Mouse (Mus musculus): ENCODE measurements around the gene Ptprk. TPM values are rescaled to one million over a fixed set of nuclear protein-coding genes. Genes with fewer than 3 reads are reported as not detected.

The Ptprk gene
- polyA plus RNA-seq, 1 experiment from 2014 or later, result 44.6 TPM

GRCm38 (mm10) chr10:28225536-28226075, 151.0 kb downstream of the Ptprk start:
- no peak for ATAC-seq (ENCODE audit: low read depth)
- H3K4me1 ChIP-seq (replicated peaks; ENCODE audit: control insufficient read depth, insufficient read depth, low read length), result peaks cover 15% of the 10 kb centered on the region
- 24% methylated on average over 5 of the region's 5 CpGs for WGBS
- H3K4me3 ChIP-seq (ENCODE audit: low read length), result no peak overlapping the region
- H3K36me3 ChIP-seq (ENCODE audit: control insufficient read depth, insufficient read depth, low read length), result no peaks in the 10 kb centered on the region
- H3K27me3 ChIP-seq (ENCODE audit: control insufficient read depth, insufficient read depth, low read depth, low read length), result no peaks in the 10 kb centered on the region
- no peaks in the 10 kb centered on the region for H3K9me3 ChIP-seq (ENCODE audit: control insufficient read depth, low read length)
- H3K27ac ChIP-seq (ENCODE audit: low read length), result no peak overlapping the region
- no peak overlapping the region for H3K9ac ChIP-seq (ENCODE audit: low read length)
- H3K4me2 ChIP-seq (ENCODE audit: low read depth, low read length), result no peak overlapping the region

GRCm38 (mm10) chr10:28227732-28228131, 153.1 kb downstream of the Ptprk start:
- no peaks in the 10 kb centered on the region for H3K27me3 ChIP-seq (ENCODE audit: control insufficient read depth, insufficient read depth, low read depth, low read length)
- H3K27ac ChIP-seq (ENCODE audit: low read length), result no peak overlapping the region
- no peaks in the 10 kb centered on the region for H3K9me3 ChIP-seq (ENCODE audit: control insufficient read depth, low read length)
- no peak overlapping the region for H3K4me2 ChIP-seq (ENCODE audit: low read depth, low read length)
- ATAC-seq (ENCODE audit: low read depth), result peak; percentile 54; the same call in 1 of the 2 replicates
- 59% methylated on average over 4 of the region's 4 CpGs for WGBS
- H3K36me3 ChIP-seq (ENCODE audit: control insufficient read depth, insufficient read depth, low read length), result no peaks in the 10 kb centered on the region
- no peak overlapping the region for H3K9ac ChIP-seq (ENCODE audit: low read length)
- H3K4me3 ChIP-seq (ENCODE audit: low read length), result no peak overlapping the region
- peaks cover 15% of the 10 kb centered on the region for H3K4me1 ChIP-seq (replicated peaks; ENCODE audit: control insufficient read depth, insufficient read depth, low read length)

GRCm38 (mm10) chr10:28228208-28228607, 153.6 kb downstream of the Ptprk start:
- ATAC-seq (ENCODE audit: low read depth), result no peak

GRCm38 (mm10) chr10:28232273-28233167, 157.9 kb downstream of the Ptprk start:
- Histone ChIP-seq H3K4me3 (ENCODE audit: low read length) (no peak overlapping the region), H3K4me1 (replicated peaks; ENCODE audit: control insufficient read depth, insufficient read depth, low read length) (no peaks in the 10 kb centered on the region), H3K9me3 (ENCODE audit: control insufficient read depth, low read length) (no peaks in the 10 kb centered on the region), H3K4me2 (ENCODE audit: low read depth, low read length) (no peak overlapping the region), H3K36me3 (ENCODE audit: control insufficient read depth, insufficient read depth, low read length) (no peaks in the 10 kb centered on the region), H3K27ac (ENCODE audit: low read length) (no peak overlapping the region), H3K27me3 (ENCODE audit: control insufficient read depth, insufficient read depth, low read depth, low read length) (no peaks in the 10 kb centered on the region), H3K9ac (ENCODE audit: low read length) (no peak overlapping the region)
- no peak for ATAC-seq (ENCODE audit: low read depth)
- WGBS, result 77% methylated on average over 4 of the region's 4 CpGs

More at GRCm38 (mm10) chr10:28228208-28228607, 153.6 kb downstream of the Ptprk start:
- Histone ChIP-seq H3K4me3 (ENCODE audit: low read length) (no peak overlapping the region), H3K9ac (ENCODE audit: low read length) (no peak overlapping the region), H3K4me1 (replicated peaks; ENCODE audit: control insufficient read depth, insufficient read depth, low read length) (peaks cover 15% of the 10 kb centered on the region), H3K4me2 (ENCODE audit: low read depth, low read length) (no peak overlapping the region), H3K27me3 (ENCODE audit: control insufficient read depth, insufficient read depth, low read depth, low read length) (no peaks in the 10 kb centered on the region), H3K9me3 (ENCODE audit: control insufficient read depth, low read length) (no peaks in the 10 kb centered on the region), H3K27ac (ENCODE audit: low read length) (no peak overlapping the region), H3K36me3 (ENCODE audit: control insufficient read depth, insufficient read depth, low read length) (no peaks in the 10 kb centered on the region)
- WGBS, result 60% methylated on average over 1 of the region's 1 CpGs

- no peak for ATAC-seq (ENCODE audit: low read depth)
- no peak overlapping the region for H3K27ac ChIP-seq (ENCODE audit: low read length)
Observed at GRCm38 (mm10) chr10:28249047-28249446, 174.4 kb downstream of the Ptprk start.

GRCm38 (mm10) chr10:28251385-28251784, 176.8 kb downstream of the Ptprk start:
- WGBS, result 68% methylated on average over 4 of the region's 4 CpGs
- no peaks in the 10 kb centered on the region for H3K27me3 ChIP-seq (ENCODE audit: control insufficient read depth, insufficient read depth, low read depth, low read length)
- no peaks in the 10 kb centered on the region for H3K4me1 ChIP-seq (replicated peaks; ENCODE audit: control insufficient read depth, insufficient read depth, low read length)
- H3K9ac ChIP-seq (ENCODE audit: low read length), result no peak overlapping the region
- no peak overlapping the region for H3K4me2 ChIP-seq (ENCODE audit: low read depth, low read length)
- no peak for ATAC-seq (ENCODE audit: low read depth)
- no peaks in the 10 kb centered on the region for H3K36me3 ChIP-seq (ENCODE audit: control insufficient read depth, insufficient read depth, low read length)
- no peaks in the 10 kb centered on the region for H3K9me3 ChIP-seq (ENCODE audit: control insufficient read depth, low read length)
- no peak overlapping the region for H3K4me3 ChIP-seq (ENCODE audit: low read length)
- no peak overlapping the region for H3K27ac ChIP-seq (ENCODE audit: low read length)

More at GRCm38 (mm10) chr10:28249047-28249446, 174.4 kb downstream of the Ptprk start:
- Histone ChIP-seq H3K4me1 (replicated peaks; ENCODE audit: control insufficient read depth, insufficient read depth, low read length) (no peaks in the 10 kb centered on the region), H3K36me3 (ENCODE audit: control insufficient read depth, insufficient read depth, low read length) (no peaks in the 10 kb centered on the region), H3K4me3 (ENCODE audit: low read length) (no peak overlapping the region), H3K9me3 (ENCODE audit: control insufficient read depth, low read length) (no peaks in the 10 kb centered on the region), H3K4me2 (ENCODE audit: low read depth, low read length) (no peak overlapping the region), H3K27me3 (ENCODE audit: control insufficient read depth, insufficient read depth, low read depth, low read length) (no peaks in the 10 kb centered on the region), H3K9ac (ENCODE audit: low read length) (no peak overlapping the region)
- WGBS, result 83% methylated on average over 4 of the region's 4 CpGs

GRCm38 (mm10) chr10:28260651-28261050, 186.0 kb downstream of the Ptprk start:
- Histone ChIP-seq H3K9me3 (ENCODE audit: control insufficient read depth, low read length) (no peaks in the 10 kb centered on the region), H3K27ac (ENCODE audit: low read length) (no peak overlapping the region), H3K4me1 (replicated peaks; ENCODE audit: control insufficient read depth, insufficient read depth, low read length) (no peaks in the 10 kb centered on the region), H3K4me3 (ENCODE audit: low read length) (no peak overlapping the region), H3K9ac (ENCODE audit: low read length) (no peak overlapping the region), H3K27me3 (ENCODE audit: control insufficient read depth, insufficient read depth, low read depth, low read length) (no peaks in the 10 kb centered on the region), H3K4me2 (ENCODE audit: low read depth, low read length) (no peak overlapping the region), H3K36me3 (ENCODE audit: control insufficient read depth, insufficient read depth, low read length) (no peaks in the 10 kb centered on the region)
- ATAC-seq (ENCODE audit: low read depth), result no peak
- 89% methylated on average over 2 of the region's 2 CpGs for WGBS

- Histone ChIP-seq H3K4me3 (ENCODE audit: low read length) (no peak overlapping the region), H3K27me3 (ENCODE audit: control insufficient read depth, insufficient read depth, low read depth, low read length) (no peaks in the 10 kb centered on the region), H3K9me3 (ENCODE audit: control insufficient read depth, low read length) (no peaks in the 10 kb centered on the region), H3K27ac (ENCODE audit: low read length) (no peak overlapping the region), H3K4me1 (replicated peaks; ENCODE audit: control insufficient read depth, insufficient read depth, low read length) (no peaks in the 10 kb centered on the region), H3K9ac (ENCODE audit: low read length) (no peak overlapping the region), H3K36me3 (ENCODE audit: control insufficient read depth, insufficient read depth, low read length) (0 out of 2 replicates have a peak, but pooled peaks cover 4% of the 10 kb centered on the region), H3K4me2 (ENCODE audit: low read depth, low read length) (no peak overlapping the region)
- no peak for ATAC-seq (ENCODE audit: low read depth)
- 80% methylated on average over 3 of the region's 3 CpGs for WGBS
Observed at GRCm38 (mm10) chr10:28262159-28262558, 187.5 kb downstream of the Ptprk start.

GRCm38 (mm10) chr10:28263546-28263945, 188.9 kb downstream of the Ptprk start:
- no peaks in the 10 kb centered on the region for H3K27me3 ChIP-seq (ENCODE audit: control insufficient read depth, insufficient read depth, low read depth, low read length)
- H3K4me1 ChIP-seq (replicated peaks; ENCODE audit: control insufficient read depth, insufficient read depth, low read length), result no peaks in the 10 kb centered on the region
- H3K4me3 ChIP-seq (ENCODE audit: low read length), result no peak overlapping the region
- ATAC-seq (ENCODE audit: low read depth), result no peak
- no peaks in the 10 kb centered on the region for H3K9me3 ChIP-seq (ENCODE audit: control insufficient read depth, low read length)
- WGBS, result 89% methylated on average over 2 of the region's 2 CpGs
- no peak overlapping the region for H3K4me2 ChIP-seq (ENCODE audit: low read depth, low read length)
- no peak overlapping the region for H3K9ac ChIP-seq (ENCODE audit: low read length)
- H3K36me3 ChIP-seq (ENCODE audit: control insufficient read depth, insufficient read depth, low read length), result peaks cover 4% of the 10 kb centered on the region; the same call in 1 of the 2 replicates
- no peak overlapping the region for H3K27ac ChIP-seq (ENCODE audit: low read length)
